Mouse (Mus musculus) CD8-positive naive resting alpha-beta T cell, adult 2 months (primary cell): ENCODE measurements around the gene Pdcl2.

Source experiments
- DNase-seq, 2 experiments: peaks; one replicate each; pipeline ENCODE4 v3.0.0; 2022; ENCODE audit warnings: low read depth in 2 of 2, low spot score in 2 of 2

Gene Pdcl2

GRCm38 (mm10) chr5:76303745-76304451, 27.1 kb downstream of the Pdcl2 start:
- peak; percentile 30 to 47 for DNase-seq

DNA sequence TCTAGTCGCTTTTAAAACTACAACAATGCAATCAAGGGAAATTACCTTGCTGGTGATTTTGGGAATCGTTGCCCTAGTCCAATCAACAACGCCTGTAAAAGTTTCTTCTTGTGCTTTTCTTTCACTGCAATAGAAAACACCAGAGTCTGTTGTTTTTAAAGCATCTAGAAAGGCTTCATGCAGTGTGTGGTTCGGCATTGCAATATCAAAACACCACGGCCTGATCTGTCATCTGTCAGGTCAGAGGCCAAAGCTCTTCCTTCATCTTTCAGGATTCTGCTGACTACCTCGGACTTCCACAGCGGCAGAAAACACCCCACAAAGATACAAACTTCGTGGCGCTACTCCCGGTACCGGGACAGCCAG, 27.6 kb downstream of the Pdcl2 start:
- DNase-seq, result no peak

DNA sequence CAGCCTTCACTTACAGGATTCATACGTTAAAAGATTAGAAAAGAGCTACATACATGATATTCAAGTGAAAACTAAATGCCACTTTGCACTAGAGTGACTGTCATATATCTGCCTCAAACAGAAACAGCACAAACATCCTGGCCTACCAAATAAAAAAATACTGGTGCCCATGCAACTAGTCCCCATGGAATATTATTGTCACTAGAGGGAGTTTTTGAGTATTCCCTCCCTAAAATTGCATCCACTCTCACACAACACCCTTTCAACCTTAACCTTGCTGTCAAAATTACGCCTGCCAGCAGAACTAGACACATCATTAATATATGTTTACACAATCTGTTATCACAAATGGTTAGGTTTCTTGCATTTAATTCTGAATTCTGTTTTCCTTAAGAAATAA, 28.9 kb downstream of the Pdcl2 start:
- DNase-seq, result no peak

GRCm38 (mm10) chr5:76289234-76289691, 41.7 kb downstream of the Pdcl2 start:
- DNase-seq, result no peak

DNA sequence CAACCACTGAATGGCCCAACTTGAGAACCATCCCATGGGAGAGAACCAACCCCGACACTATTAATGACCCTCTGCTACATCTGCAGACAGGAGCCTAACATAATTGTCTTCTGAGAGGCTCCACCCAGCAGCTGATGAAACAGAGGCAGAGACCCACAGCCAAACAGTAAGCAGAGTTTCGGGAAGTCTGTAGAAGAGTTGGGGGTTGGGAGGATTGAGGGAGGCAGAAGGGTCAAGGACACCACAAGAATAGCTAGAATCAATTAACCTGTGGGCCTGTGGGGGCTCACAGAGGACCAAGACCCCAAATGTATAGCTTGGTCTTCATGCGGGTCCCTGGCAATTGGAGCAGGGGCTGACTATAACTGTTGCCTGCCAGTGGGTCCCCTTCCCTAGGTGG, 42.7 kb downstream of the Pdcl2 start:
- no peak for DNase-seq

- DNase-seq, result no peak
Observed at GRCm38 (mm10) chr5:76287062-76287461, 43.9 kb downstream of the Pdcl2 start.

DNA sequence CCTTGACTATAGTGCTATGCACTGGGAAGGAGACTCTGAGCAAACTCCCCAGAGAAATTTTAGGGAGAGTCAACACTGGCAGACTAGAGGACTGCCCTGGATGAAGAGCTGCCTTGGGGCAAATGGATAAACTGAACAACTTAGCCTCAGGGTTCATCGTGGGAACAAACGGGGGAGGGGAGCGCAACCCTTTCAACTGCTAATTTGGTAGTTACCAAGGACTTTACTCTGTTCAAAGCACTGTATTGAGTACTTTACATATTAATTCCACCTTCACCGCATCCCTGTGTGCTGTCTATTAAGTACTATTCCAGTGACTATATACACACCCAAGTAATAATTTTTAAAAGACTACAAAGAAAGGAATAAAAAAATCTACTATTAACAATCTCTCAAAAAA, 45.3 kb downstream of the Pdcl2 start:
- no peak for DNase-seq

DNA sequence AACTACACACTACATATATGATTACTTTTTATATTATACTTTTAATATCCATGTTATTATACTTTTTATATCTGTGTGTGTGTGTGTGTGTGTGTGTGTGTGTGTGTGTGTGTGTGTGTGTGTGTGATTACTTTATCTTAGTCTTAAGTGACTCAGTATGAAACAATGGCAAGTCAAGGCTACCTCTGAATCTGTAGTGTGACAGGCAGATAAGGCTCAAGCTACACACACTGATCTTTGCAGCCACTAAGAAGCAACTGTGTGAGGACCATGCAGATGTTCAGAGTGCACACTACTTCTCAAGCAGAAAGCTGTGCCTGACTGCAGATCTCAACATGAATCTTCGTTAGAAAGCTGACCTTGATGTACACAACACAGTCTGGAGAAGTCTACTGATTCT, 47.1 kb downstream of the Pdcl2 start:
- DNase-seq, result no peak

- no peak for DNase-seq
Observed at GRCm38 (mm10) chr5:76274977-76275376, 56.0 kb downstream of the Pdcl2 start.
